Mouse (Mus musculus) kidney, adult 11 months (tissue): ENCODE results near the gene Srf.
"Not testable (repeated sequence)": the region's sequence is repeated elsewhere in the genome, so short reads cannot be mapped to it uniquely, and the experiment has no call there.

Experiments used
- DNase-seq: peaks from one replicate; pipeline ENCODE4 v3.0.0; 2022

Gene Srf

DNA sequence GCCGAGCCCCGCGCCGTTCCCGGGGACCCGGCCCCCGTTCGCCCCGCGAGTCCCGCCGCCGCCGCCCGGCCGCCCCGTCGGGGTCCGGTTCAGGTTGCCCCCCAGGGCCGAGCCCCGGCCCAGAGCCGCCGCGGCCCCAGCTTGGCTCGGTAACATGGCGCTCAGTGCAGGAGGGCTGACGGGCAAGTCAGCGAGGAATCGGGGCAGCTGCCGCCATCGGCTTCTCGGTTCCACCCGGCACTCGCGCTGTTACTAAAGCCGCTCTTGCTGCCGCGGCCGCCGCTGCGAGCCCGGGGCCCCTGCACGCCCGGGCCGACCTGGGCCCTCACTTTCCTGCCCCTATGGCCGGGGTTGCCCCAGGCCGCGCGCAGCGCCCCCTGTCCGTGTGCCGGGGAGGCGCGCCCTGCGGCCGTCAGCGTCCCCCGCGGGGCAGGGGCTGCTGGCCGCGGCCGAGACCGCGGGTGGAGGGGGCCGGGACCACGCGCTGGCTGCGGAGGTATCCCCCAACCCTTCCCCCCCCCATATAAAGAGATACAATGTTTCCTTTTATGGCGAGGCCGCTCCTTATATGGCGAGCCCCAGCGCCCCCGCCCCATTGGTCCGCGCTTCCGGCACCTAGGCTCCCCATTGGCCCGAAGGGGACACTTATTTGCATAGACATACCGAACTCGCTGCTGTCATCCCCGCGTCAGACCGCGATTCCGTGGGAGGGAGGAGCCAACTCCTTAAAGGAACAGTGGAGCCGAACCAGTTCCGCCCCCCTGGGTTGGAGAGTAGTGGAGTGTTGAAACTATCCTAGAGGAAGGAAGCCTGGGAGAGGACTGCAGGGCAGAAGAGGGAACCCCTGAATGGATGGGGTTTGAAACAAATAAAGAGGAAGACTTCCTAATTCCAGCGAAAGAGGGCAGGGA lies at the start of gene Srf:
Gene Srf (minus strand): TSS at position 503 of the 911 bp plus-strand sequence.
- peak; percentile 98 for DNase-seq

GRCm38 (mm10) chr17:46605126-46605525 lies 49.2 kb upstream of the Srf start:
- no peak for DNase-seq

GRCm38 (mm10) chr17:46603229-46603628 lies 47.3 kb upstream of the Srf start:
- DNase-seq = no peak

GRCm38 (mm10) chr17:46602212-46602611 lies 46.2 kb upstream of the Srf start:
- DNase-seq = no peak

DNA sequence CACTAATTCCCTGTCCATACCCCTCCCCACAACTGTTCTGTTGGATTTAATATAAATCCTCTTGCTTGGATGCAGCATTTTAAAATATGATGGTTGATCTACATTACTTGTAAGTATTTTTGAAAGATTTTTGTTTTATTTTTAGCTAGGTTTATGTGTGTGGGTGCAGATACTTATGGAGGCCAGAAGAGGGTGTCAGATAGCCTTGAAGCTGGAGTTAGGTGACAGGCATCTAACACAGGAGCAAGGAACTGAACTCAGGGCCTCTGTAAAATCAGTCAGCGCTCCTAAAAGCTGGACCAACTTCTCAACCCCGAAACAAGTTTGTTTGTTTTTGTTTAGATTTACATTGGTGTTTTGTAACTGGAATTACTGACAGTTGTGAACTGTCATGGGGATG lies 44.6 kb upstream of the Srf start:
- no peak for DNase-seq

DNA sequence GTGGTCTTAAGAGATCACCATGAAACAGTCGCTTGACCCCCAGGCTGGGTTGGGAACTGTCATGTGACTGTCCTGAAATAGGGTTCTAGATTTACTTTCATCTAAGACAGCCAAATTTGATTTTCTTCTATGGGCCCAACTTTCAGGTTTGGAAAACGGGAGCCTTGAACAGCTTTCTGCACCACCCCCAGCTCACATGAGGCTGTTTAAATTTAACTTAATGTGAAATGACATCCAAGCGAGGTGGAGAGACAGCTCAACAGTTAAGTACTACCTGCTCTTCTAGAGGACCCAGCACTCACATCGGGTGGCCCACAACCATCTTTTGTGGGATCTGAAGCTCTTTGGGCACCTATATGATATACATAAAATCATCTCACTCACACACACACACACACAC lies 43.0 kb upstream of the Srf start:
- DNase-seq = no peak

DNA sequence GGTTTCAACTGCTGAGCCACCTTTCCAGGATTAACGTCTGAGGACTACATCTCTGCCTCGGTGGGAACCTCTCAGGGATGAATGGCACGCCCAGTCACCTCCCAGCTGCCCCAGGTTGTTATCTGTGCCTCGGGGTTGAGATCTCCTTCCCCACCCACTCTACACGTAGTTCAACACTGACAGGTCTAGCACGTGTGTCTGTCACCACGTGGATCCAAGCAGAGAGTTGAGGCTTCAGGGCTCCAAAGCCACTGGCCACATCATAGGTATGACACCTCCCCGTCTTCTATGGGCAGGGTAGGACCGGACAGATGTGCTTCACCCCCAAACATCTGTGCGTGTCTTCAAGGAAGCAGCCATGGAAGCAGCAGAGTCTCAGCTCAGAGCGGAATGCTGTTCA lies 42.0 kb upstream of the Srf start:
- no peak for DNase-seq

- no peak for DNase-seq
Measured at GRCm38 (mm10) chr17:46595336-46595735, 39.4 kb upstream of the Srf start.

DNA sequence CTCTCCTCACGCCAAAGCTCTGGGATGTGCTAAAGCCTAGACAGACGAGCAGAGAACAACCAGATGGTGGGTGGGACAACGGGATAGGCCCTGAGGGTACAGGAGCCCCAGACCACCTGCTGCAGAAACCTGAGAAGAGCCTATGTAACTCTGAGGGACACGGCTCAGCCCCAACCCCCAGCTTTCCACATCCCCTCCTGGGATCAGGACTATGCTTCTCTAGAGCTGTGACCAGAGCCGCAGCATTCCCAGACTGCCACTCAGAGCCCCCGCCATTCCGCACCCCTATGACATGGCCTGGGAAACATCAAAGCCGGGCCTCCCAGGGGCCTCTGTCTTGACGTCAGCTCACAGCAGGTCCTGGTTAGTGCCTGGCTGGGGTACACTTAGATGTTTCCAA lies 38.6 kb upstream of the Srf start:
- no peak for DNase-seq

GRCm38 (mm10) chr17:46593124-46593523 lies 37.1 kb upstream of the Srf start:
- no peak for DNase-seq

- no peak for DNase-seq
Measured at GRCm38 (mm10) chr17:46591406-46591805, 35.4 kb upstream of the Srf start.

GRCm38 (mm10) chr17:46590439-46590838 lies 34.5 kb upstream of the Srf start:
- DNase-seq = no peak

- DNase-seq = no peak
Measured at GRCm38 (mm10) chr17:46589635-46590314, 33.8 kb upstream of the Srf start.

DNA sequence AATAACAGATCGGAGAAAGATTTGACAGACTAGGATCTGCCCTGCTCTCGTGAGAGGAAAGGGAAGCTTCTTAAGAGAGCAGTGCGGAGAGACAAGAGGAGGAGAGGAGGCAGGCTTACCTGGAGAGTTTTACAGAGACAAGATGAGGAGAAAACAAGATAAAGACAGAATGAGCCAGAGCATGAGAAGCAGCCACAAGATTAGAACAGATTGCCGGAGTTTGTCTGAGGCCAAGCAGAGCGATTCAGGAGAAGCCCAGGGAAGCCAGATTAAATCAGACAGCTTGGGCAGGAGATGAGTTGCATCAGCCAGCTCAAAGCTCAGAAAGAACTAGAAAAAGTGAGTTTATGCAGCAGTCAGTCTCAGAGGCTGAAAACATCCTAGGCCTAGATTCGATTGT lies 32.9 kb upstream of the Srf start:
- no peak for DNase-seq

DNA sequence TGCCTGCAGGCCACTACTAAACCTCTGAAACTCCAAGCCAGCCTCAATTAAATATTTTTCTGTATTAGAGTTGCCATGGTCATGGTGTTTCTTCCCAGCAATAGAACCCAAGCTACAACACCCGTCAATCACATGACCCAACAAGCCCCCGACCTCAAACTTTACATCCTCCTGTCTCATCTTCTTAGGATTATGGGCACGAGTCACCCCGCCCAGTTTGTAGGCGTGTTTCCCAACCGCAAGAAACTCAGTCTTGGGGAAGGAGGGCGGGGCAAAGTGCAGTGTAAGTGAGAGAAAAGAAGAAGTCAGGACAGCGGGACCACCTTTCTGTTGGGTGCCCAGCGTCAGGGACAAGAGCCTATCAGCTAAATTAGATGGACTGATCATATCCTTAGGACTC lies 32.2 kb upstream of the Srf start:
- no peak for DNase-seq

- DNase-seq = no peak
Measured at GRCm38 (mm10) chr17:46586327-46586726, 30.4 kb upstream of the Srf start.

DNA sequence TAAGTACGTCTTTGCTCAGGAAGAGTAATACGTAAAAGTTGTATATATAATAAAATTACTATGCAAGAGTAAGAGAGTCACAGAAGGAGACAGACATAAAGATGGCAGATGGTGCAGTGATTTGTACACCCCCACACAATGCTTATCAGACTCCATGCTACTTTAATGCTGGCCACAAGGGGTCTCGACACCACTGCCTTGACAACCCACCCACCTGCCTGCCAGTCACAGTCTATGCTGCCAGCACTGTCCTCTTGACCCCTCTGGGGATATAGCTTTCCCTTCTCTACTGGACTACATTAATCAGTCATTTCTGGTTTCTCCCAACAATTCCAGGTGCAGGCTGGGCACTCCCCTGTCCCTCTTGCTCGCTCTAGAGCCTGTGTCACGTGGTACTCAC lies 22.7 kb upstream of the Srf start:
- DNase-seq = no peak

- DNase-seq = no peak
Measured at GRCm38 (mm10) chr17:46576070-46576469, 20.1 kb upstream of the Srf start.

DNA sequence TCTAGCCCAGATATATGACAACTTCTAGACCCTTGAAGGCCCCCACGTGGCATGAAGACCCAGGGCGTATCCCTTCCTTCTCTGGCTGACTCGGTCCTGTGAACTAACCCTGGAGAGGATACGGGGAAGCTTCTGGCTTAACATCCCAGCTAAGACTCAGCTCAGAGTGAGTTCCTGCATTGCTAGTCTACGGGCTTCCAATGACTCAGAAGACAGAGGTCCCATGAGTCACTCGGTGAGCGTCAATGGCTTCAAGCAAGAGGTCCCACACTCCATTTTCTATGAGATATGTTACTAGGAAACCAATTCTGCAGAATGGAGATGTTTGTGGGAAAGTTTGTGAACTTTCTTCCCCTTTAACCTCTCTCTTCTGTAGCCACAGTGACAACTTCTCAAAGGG lies 18.6 kb upstream of the Srf start:
- no peak for DNase-seq

DNA sequence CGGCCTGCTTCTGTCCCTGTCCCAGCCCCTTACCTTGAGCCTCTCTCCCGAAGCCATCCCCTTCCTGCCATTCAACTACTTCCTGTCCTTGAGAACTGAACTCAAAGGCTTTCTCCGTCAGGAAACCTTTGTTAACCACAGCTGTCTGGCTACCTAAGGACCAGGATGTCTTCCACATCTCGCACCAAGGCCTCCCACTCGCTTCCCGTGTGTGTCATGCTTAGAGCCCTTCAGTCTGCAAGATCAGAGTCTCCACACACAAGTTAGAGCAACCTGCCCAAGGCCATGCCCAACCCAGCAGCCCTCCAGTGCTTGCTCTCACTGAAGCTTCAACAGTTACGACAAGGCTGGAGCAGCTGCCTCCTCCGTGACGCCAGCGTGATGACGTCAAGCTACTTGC lies 15.0 kb upstream of the Srf start:
- no peak for DNase-seq

DNA sequence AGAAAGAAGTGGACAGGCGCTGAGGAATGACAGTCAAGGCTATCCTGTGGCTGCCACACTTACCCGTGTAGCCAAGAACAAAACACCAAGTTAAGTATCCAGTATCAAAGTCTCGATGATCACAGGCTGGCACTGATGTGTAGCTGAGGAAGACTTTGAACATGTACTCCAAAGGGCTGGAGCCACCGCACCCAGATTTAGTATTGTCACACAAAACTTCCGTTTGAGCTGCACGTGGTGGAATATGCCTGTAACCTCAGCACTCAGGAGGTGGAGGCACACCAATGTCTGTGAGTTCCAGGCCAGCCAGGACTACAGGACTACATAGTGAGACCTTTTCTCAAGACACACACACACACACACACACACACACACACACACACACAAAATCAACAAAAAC lies 3.2 kb upstream of the Srf start:
- no peak for DNase-seq

DNA sequence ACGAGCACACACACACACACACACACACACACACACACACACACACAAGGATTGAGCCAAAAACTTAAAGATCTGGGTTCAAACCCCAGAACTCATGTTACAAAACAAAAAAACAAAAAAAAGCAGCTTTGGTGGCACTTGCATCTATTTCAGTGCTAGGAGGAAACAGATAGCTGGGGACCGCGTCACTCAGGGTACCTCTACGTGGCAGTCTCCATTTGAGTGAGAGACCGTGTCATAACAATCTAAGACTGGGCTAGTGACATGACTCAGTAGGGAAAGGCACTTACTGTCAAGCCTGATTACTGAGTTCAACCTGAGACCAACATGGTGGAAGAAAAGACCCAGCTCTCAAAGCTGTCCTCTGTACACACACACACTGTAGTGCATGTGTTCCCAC lies 2.2 kb upstream of the Srf start:
- DNase-seq = no peak

- DNase-seq = not testable (repeated sequence)
Measured at GRCm38 (mm10) chr17:46557321-46557720, 1.3 kb upstream of the Srf start.

DNA sequence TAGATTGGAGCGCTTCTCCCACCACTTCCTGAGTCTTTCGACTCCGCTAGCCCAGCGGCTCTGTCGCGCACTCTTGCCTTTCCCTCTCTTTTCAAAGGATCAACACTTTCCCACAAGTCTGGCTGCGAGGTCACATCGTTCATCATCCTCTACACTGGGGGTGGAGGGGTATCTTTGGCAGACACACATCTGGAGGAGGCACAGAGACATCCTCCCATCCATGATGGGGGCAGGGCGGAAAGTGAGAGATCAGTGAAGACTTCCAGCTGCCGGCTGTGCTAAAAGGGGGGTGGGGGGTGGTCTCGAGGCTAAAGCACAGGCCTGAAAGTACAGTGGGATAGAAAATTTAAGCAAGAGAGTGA lies 590 bp upstream of the Srf start:
- no peak for DNase-seq
